Mouse (Mus musculus): ENCODE results near the gene Sptb.

Sptb gene

DNA sequence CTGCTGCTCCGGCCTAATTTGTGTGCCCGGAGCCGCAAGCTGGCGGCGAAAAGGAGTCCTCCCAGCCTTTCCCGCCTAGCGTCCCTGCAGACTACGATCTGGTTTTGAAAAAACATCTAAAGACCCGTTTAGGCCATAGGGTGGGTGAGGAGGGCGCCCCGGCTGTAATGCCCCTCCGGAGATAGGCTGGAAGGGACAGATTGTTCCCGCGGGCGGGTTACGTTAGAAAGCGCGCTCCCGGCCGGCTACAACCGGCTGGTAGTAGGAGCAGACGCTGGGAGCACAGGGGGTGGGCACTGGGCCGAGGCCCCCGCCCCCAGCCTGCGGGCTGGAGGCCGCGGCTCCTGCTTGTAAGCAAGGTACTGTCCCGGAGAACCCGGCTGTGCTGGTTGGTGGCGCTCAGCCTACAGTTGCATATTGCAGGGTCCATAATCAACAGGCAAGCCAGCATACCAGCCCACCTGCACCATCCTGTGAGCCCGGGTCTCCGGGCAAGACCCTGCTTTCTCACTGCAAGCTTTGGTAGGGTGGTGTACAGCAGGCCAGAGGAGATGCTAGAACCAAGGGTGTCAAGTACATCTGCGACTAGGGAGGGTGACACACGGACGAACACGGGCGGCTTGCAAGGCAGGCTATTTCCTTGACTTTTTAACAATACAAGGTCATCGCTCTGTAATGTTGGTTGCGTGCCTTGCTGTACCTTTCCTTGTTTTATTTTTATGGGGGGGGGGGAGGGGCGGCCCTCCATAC lies at the start of gene Sptb:
Sptb (minus strand) TSS at position 197 of the 750 bp plus-strand sequence.
- DNase-seq (ENCODE audit: low spot score): no peak

DNA sequence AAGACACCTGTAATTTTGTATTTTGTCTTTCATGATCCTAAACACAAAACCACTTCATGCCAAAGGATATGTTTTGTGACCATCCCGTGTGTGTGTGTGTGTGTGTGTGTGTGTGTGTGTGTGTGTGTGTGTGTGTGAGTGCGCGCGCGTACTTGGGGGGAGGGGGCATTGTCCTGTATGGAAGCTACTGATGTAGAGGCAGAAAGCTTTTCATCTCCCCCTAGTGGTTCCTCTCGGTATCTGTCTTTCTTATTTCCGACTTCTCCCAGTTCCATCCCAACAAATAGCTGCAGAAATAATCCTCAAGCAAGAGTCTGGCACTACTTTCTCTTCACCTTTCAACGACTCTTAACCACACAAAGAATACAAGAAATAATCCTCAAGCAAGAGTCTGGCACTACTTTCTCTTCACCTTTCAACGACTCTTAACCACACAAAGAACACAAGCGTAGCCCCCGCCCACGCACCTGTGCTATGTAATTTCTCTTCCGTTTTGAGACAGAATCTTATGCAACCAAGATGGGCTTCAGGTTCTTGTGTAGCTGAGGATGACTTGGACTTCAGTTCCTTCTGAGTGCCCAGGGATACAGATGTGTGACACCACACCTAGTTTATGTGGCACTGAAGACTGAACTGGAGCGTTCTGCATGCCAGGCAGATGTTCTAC lies 42.4 kb upstream of the Sptb start:
- DNase-seq (ENCODE audit: low spot score): peak; percentile 46

DNA sequence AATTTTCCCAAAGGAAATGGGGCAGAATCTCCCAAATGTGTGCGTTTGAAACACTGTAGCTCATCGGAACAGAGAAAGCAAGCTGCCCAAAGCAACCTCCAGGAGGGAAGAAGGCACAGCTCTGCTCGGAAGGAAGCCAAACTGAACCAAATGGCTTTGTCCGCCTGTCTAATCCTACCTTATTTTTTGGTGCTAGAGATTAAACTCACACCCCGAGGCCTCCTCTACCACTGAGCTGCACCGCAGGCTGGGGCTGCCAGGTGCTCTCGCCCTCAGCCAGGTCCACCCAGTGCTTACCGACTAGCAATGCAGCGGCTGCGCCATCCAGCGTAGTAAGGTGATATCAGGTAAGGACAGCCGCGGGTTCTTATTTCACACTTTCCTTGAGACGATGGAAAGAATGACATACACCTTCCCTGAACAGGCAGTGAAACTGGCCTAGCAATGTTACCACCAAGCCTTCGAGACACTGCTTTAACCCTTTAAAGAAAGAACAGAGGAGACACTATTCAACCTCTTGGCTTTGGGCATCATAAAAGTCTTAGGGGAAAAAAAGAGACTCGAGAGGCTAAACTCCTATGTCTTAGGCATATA lies 40.6 kb upstream of the Sptb start:
- DNase-seq (ENCODE audit: low spot score): no peak

DNA sequence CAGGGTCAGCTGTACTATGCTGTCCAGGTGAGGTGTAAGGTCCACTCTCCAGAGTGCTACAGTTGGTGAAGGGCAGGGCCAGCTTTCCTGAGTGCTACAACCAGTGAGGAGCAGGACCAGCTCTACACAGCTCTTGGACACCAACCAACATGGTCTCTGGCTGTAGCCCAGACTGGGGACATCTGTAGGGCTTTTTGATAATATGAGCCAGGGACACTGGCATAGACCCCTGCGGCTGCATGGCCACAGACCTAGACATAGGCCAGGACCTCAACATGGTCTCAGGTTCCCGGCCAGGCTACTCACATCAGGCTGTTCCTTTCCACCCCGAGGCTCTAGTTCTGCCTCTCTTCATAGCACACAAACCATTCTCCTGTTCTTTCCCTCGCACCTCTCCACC lies 17.6 kb upstream of the Sptb start:
- DNase-seq (ENCODE audit: low spot score): no peak

DNA sequence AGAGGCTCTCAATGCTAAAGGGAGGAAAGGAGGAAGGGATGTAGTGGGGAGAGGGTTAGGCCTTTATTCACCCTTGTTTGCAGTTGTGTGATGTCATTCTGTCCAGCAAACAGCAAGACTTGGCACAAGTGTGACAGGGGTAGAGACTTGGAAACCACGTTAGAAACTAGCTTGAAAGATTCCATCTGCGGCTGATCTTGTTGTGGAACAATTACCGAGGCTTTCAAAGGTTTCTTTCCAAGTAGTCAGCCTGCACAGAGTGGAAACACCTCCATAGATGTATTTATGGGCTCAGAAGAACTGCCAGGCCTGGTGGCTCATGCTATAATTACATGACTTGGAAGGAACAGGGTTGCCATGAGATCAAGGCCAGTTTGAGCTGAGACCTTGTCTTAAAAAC lies 11.7 kb upstream of the Sptb start:
- no peak for DNase-seq (ENCODE audit: low spot score)

DNA sequence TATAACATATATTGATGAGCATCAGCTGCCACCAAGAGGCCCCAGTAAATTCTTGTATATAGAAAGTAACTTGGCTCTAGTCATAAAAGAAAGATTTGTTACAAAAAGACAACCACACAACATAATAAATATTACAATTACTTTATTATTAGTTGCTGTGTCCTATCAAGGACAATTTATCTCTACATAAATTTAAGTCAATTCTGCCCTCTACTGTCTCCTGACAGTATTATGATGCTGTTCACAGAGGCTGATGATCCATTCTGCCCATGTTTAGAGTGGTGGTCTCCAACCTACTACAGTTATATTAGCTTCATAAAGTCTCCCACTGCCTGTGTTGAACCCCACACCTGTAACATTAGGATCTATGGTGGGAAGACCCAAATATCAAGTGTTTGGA lies 10.2 kb upstream of the Sptb start:
- DNase-seq (ENCODE audit: low spot score): no peak

DNA sequence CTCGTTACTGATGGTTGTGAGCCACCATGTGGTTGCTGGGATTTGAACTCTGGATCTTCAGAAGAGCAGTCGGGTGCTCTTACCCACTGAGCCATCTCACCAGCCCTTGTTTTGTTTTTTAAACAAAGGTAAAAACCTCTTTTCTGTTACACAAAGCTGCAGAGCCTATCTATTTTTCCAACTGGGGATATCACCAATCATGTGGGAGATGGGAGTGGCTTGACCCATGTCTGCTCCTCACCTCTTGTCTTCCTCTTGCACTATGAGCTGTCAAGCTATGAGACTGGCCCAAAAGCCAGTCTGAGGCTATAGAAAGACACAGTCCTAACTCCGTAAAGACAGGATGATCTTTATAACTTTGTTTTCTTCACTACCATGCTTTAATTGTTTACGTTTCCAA lies 8.0 kb upstream of the Sptb start:
- no peak for DNase-seq (ENCODE audit: low spot score)

DNA sequence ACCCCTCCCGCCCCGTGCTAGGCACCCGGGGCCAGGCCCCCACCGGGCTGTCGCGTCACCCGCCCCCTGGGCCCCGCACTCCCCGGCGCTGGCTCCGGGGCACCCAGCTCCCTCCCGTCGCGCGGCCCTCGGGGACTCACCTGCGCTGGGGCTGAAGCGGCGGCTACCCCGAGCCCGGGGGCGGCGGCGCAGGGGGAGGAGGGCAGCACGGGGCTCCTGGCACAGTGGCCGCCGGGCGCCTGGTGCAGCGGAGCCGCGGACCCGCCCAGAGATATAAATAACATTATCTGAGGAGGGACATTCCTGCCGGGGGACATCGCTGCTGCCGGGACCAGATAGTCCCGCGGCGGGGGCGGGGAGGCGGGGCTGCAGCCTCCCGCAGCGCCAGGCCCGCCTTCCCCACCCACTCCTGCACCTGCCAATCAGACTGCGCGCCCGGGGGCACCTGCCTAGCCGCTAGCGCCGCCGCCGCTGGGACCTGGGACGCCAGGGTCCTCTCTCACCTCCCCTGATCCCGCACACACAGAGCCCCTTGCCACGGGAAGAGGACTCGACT lies 474 bp downstream of the Sptb start:
- DNase-seq (ENCODE audit: low spot score): no peak

DNA sequence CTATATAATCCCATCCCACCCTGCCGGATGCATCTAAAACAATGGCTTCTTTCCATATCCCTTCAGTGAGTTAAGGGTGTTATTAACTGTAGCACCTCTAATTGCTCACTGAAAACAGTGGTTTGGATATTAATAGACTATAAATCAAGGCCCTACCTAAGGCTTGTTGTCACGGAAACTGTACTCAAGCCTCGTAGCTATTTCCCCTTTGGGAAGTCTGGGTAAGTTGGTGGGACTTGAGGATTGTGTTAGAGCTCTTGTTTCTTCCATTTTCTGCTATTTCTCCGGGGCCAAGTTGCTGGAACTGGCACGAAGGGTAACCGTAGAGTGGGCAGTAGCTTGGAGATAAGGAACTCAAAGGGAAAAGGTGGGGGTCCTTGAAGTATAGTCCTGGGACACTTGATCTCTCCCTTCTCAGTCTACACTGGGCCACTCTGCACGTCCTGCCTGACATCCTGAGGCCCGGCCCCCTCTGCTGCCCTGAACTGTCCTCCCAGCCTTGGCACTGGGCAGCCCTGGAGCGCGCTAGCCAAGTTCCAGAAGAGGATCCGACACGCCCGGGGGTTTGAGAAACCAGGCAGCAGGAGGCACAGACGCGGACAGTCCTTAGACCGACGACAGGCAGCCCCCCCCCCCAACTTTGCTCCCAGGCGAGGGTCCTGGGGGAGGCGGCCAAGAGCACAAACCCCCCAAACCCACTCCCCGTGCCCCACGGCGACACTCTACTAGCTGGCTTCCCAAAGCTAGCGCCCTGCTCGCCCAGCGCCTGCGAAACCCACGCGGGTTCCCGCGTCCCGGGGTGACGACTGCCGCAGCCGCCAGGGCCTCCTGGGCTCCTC lies 1.2 kb downstream of the Sptb start:
- DNase-seq (ENCODE audit: low spot score): no peak

DNA sequence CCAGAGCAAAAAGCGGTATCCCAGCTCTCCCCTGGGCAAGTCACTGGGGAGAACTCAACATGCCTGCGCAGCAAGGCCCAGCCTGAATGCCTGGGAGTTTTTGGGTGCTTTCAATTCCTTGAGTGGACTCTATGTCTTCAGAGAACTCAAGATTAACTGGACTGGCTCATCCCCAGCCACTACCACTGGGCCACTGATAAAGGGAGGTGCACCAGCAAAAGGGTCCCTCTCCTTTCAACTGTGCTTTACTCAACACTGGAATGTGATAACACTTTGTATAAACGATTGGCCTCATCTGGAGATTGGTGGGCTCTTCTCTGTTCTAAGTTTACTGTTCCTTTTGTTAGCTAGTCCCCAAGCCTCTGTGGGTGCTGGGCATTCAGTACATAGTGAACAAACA lies 2.2 kb downstream of the Sptb start:
- DNase-seq (ENCODE audit: low spot score): no peak

DNA sequence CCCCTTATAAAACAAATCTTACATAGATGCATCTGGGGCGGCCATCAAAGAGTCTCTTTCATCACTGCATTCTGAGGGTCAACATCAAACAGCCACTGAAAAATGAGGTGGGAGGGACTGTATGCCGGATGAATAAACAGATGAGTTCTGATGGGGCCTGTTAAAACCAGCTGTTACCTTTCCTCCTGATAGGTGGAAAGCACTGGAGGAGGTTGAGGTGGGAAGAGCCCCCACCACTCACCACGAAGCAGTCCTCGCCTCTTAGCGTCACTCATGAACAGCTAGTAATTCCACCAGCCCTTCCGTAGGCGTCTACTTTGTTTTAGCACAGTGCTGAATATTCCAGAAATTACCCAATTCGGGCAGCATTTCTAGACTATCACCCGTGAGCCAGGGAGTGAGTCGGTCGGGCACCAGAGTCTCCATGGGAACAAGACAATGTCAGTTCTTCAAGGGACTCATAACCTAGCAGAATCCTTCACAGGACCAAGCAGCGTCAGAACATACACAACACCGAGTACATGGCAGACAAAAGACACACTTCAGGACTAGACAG lies 13.9 kb downstream of the Sptb start:
- no peak for DNase-seq (ENCODE audit: low spot score)

DNA sequence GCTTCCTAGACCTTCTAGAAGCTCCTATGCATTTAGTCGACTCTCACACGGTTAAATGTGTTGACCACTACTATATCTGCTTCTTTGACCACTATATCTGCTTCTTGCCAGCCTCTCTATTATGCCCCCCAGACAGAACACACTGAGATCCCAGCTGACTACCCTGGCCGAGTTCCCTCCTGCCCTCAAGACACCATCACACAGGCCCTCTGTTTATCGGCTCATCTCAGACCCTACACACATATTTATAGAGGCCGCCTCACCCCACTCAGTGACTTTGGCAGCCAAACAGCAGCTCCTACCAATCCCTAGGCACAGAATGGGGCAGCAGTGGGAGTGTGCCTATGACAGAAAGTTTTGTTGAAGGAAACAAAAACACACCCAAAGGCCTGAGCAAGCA lies 14.6 kb downstream of the Sptb start:
- DNase-seq (ENCODE audit: low spot score): no peak

DNA sequence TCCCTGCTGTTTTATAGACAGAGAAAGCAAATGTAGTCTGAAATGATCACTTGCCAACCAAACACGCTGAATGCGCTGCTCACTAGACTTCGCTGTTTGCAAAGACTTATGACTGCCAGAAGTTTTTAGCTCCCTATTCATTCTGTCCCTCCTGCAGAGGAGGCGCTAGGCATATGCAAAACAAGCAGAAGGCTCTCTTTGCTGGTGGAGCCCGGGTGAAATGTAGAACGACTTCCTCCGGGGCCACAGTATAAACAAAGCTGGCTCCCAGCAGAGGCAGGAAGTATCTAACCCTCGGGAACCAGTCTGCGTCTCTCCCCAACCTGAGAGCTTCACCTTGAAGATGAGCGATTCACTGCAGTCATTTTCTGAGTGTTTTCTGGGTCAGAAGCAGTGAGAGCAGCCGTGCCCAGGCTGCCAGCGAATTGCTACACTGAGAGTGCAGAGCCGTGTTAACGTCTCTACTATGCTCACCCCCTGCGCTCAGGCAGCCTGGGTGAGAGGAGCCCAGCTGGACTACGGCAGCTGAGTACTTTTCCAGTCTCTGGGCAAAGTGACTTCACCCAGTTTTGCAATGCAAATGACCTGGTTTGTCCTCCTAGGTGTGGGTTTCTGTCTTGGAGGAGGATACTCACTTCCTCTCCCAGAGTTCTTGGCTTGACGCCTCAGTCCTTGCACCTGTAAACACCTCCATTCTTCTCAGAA lies 15.4 kb downstream of the Sptb start:
- no peak for DNase-seq (ENCODE audit: low spot score)

DNA sequence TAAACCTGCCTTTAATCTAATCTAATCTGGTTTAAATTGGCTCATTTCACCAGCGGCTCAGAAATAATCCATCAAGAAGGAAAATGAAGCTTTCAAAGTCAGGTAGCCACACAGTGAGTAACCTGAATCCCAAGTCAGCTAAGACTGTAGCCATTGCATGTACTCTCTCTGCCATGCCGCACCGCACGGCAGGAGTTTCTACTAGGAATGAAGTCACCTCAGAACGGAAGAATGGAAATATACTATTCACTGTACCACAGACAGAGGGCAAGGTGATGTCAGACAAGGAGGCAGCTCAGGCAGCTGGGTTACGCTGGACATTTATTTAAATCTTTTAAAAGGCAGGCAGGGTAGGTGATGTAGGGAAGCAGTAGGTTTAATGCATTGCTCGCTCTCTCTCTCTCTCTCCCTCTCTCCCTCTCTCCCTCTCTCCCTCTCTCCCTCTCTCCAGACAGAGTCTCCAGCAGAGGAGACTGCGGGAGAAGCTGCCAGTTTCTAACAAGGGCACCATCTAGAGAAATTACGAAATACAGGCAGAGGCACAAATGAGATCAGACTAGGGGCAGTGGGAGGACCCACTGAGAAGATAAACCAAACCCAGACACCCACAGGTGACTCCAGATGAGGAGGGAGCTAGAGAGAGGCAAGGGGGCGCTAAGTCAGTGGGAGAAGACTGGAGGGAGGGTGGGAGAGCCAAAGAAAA lies 22.7 kb downstream of the Sptb start:
- DNase-seq (ENCODE audit: low spot score): no peak

DNA sequence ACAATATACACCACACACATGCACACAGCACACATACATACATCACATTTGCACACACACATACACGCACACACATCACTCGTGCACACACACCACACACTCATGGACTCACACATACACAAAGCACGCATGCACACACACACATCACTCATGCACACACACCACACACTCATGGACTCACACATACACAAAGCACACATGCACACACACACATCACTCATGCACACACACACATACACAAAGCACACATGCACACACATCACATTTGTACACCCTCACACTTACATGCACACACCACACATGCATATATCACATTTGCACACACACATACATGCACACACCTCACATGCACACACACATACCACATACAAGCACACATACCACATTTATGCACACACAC lies 24.7 kb downstream of the Sptb start:
- DNase-seq (ENCODE audit: low spot score): no peak

DNA sequence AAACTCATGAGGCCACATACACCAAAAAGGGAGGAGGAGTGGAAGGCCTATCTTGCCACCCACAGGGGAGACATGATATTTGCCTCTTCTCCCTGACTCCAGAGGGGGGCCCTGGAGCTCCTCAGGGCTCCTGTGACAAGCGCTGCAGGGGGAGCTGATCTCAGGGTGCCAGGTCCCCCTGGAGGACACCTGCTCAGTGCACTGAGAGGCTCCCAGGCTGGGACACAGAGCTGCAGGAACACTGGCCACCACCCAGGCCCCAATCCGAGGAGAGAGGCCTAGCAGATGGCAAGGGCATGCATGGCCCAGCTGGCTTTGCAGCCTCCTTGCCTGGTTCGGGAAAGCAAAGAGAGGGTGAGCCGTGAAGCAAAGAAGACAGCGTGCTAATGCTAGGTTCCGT lies 25.9 kb downstream of the Sptb start:
- DNase-seq (ENCODE audit: low spot score): no peak

DNA sequence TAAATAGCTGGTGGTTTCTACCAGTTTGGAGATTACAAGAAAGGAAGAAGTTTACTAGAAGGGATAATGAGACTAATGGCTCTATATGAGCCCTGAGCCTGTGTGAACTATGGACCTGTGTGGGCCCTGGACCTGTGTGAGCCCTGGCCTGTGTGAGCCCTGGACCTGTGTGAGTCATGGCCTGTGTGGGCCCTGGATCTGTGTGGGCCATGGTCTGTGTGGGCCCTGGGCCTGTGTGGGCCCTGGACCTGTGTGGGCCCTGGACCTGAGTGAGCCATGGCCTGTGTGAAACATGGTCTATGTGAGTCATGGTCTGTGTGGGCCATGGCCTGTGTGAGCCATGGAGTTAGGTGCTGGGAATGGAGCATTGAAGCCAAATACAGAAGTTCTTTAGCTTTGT lies 28.4 kb downstream of the Sptb start:
- DNase-seq (ENCODE audit: low spot score): no peak

DNA sequence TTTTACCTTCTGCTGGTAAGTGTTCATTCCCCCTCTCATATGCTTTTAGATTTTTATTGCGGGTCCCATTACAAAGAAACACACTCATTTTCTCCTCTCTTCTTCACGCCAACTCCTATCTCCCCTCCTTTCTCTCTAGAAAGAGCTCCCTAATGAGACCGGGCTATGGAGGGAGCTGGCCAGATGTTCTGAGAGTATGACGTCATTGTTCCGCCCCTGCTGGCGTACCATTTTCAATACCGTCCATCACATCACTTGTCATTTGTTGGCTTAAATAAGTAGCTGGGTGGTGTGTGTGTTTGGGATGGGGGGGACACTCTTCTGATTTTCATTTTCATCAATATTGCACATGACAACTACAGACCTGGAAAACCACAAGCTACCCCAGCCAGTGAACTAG lies 33.3 kb downstream of the Sptb start:
- no peak for DNase-seq (ENCODE audit: low spot score)

DNA sequence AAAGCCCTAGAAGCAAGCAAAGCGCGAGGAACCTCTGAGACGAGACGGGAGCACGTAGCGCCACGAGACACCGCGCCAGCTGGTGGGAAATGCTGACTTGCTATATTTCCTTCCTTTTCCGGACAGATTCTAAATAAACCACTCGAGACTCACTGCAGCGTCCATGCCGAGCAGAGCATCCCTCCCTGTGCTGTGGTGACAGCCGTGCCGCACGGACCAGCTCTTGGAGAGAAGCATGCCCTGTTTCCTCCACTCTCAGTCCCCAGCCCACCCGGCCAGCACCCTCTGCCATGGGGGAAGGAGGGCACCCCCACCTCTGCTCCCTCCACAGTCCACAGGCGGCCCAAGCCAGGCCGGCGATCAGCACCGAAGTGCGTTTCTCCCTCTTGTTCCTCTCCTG lies 33.9 kb downstream of the Sptb start:
- no peak for DNase-seq (ENCODE audit: low spot score)

DNA sequence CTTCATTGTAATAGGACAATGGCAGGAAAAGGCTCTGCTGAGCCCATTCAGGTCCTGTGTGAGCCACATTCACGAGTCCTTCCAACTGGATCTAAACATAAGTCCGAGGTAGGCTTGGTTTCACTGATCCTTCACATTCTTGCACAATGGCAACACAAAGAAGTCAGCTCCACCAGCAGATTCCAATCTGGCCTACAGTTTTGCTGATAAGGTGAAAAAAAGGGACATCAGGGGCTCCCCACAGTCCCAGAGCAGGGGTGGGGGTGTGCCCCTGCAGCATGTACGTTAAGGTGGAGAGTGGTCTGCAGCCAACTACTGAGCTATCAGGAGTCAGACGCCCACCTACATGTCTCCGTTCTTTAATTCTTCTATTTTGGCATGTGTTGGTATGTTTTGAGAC lies 35.0 kb downstream of the Sptb start:
- no peak for DNase-seq (ENCODE audit: low spot score)

DNA sequence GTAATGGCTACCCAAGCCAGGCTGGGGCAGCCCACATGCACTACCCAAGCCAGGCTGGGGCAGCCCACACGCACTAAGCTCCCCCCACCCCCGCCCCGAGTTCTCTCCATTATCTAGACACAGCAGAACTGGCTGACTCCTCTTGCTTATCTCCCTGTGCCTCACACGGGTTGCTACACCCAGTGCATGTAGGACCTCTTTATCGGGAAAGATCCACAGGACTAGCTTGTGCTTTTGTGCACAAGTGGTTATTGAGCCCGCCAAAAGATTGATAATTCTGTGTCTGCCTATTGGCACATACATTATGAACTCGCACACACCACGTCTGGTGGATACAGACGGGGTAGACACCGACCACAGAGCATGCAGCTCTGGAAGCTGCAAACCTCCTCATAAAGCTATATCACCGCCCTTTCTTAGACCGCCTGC lies 36.5 kb downstream of the Sptb start:
- DNase-seq (ENCODE audit: low spot score): no peak

Measured in MN1 (cell line).